Mouse (Mus musculus): ENCODE data around the gene Myf6.

Gene Myf6

DNA sequence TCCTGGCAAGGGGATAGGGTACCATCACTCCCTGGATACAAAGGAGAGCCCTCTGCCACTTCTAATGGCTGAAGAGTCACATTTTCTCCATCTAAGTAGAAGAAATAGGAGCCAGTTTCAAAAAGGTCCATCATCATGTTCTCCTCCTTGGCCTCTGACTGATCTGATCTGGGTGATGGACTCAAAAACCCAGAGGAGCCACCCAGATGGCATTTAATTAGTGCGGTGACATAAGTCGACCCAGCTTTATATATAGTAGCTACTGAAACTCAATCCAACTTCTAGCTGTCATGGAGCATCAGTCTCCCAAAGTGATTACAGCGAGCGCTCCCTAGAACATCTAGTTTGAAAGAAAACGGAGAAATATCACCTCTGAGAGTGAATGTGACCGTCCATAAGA, at the start of gene Myf6:
Gene Myf6, minus strand, starts transcription at position 170 of the 400 bp plus-strand sequence.
- no peak for DNase-seq

DNA sequence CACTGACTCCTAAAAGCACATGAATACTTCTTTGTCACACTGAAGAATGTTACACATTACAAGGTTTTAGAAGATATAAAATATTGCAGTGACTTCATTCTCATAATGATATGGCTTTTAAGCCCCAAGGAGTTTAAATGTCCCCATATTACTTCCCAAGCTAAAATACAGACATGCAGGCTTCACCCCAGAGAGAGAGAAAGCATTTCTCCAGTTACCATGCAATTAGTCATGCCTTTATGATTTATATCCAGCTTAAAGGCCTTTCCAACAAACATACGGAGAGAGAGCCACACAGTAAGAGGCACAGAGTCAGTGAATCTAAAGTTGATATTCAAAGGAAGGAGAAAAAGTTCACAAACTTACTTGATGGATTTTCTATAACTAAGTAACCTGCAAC, 48.5 kb upstream of the Myf6 start:
- DNase-seq, result no peak

- DNase-seq, result no peak
Measured at GRCm38 (mm10) chr10:107528758-107529157, 34.2 kb upstream of the Myf6 start.

- no peak for DNase-seq
Measured at GRCm38 (mm10) chr10:107519216-107519615, 24.7 kb upstream of the Myf6 start.

DNA sequence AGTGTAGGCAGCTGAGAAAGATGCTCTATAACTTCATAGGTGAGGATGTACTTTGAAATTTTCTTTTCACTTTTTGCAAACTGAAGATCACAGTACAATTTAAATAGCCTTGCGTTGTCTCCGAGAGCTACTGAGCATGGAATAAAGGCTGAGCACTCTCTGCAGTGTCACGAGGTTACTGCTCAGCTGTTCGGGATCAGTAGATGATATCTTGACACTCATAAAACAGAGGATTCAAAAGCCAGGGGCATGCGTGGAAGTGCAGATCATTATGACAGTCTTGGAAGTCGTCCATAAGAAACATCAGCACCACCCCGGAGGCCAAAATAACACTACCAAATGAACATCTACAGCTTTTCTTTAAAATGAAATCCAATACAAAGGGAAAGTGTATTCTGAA, 22.1 kb upstream of the Myf6 start:
- DNase-seq, result no peak

DNA sequence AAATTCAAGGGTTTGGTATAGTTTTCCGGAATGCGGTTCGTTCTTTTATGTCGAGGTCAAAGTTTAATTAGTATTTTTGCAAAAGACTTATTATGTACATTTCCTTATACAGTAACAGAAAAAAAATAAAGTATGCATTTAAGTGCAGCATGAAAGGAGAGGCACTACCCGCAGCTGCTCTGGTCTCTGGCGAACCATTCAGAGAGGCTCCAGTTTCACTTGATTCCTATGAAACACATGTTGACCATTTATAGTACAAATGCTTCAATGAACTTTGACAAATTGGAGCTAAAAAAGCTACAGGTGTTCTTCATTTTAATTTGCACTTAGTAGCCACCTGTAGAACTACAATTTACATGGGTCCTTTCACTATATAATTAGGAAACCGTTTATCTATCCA, 20.2 kb upstream of the Myf6 start:
- no peak for DNase-seq

DNA sequence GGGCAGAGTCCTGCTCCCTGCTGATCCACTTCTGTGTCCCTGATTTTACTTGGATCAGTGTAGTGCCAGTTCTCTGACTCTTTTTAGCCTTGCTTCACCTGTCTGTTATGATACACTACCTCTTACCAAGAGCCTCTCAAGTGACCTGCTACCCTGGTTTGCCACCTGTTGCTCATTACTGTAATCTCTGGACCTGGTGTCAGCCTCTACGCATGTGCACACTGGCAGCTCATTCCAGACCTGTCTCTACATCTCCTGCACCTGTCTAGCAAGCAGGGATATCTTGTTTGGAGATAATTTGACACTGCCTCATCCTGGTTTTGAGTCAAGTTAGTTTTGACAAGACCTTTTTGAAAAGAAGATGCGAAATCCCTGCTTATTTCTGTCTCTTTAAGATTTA, 11.9 kb upstream of the Myf6 start:
- no peak for DNase-seq

GRCm38 (mm10) chr10:107503430-107503829, 8.9 kb upstream of the Myf6 start:
- DNase-seq, result no peak

DNA sequence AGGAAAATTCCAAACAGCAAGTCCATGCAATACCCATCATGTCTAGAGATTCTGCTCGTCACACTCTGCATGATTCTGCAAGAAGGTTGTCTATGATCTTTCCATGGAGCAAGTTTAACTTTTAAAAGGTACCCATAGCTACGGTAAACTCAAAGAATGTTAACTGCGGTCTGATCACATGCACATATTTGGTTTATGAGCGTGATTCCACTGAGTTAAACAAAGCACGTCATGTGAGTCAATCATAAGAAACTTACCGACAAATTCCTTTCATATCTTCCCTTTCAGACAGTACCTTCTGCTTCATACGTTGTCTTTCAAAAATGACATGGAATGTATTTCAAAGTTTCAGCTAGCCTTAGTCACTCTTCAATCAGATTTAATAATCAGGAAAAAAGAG, 7.7 kb upstream of the Myf6 start:
- no peak for DNase-seq

- no peak for DNase-seq
Measured at GRCm38 (mm10) chr10:107499656-107500055, 5.1 kb upstream of the Myf6 start.

DNA sequence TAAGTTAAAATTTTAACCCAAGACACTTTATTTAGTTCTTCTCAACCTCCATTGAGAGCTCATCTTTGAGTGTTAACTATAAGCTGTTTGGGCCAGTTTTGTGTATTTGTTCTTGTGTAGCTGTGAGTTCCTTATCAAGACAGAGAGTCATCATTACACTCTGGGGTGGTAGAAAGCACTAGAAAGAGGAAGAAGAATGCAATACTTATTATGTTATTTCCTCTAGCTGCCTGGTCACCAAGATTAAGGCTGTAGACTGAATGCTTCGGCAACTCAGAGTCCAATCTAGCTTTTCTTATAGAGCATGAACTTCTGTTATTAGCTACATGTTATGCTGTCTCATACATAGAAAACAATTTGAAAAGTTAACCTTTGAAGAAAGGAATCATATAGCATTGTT, 1.9 kb upstream of the Myf6 start:
- no peak for DNase-seq

GRCm38 (mm10) chr10:107493580-107494474, 710 bp downstream of the Myf6 start:
- DNase-seq, result no peak

DNA sequence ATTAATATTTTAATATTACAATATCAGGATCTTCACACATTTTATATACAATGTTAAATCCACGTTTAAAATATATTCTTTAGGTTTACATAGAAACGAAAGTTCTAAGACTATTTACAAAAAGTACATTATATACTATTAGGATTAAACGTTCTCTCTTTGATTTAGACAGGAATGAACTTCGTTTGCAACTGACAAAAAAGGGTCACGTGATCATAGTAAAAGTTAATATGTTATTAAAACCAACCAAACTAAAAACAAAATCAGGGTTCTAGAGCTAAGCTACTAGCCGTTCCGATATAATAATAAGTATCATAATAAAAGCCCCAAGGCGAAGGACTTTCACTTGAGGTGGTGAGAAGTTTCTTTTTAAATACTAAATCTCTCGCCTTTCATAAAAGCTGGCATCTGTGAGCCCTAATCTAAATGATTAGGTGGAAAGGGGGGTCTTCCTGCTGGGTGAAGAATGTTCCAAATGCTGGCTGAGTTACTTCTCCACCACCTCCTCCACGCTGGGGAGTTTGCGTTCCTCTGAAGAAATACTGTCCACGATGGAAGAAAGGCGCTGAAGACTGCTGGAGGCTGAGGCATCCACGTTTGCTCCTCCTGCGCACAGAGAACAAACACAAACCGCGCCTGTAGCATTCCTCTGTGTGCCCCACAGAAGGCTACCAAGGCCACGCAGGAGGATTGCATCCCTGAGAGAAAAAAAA, 1.5 kb downstream of the Myf6 start:
- DNase-seq, result no peak

DNA sequence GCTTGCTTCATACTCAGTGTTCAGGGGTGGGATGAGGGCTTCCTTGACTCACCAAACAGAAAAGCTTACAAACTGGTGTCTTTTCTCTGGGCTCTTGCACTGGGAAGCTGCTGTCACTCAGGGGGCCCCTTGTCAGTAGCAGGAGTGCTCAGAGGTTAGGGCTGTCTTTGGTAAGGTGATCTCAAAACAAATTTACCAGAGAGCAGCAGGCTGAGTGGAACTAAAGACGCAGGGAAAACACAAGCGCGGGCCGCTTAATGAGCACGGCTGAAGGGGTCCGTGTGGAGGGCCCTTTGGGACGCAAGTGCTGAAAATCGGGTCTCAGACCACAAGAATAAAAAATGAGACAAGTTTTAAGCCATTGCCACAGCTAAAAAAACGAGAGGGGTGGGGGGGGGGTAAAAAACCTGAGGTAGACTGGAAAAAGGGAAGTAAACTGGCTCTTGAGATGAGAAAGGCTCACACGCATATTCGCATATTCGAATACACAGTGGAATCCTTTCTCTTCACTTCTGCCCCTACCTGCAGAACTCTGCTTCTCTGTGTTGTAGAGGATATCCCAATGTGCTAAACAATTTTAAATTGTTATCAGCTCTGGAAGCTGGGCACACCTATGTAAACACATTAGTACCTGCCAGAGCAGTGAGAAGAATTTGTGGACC, 5.8 kb downstream of the Myf6 start:
- no peak for DNase-seq

DNA sequence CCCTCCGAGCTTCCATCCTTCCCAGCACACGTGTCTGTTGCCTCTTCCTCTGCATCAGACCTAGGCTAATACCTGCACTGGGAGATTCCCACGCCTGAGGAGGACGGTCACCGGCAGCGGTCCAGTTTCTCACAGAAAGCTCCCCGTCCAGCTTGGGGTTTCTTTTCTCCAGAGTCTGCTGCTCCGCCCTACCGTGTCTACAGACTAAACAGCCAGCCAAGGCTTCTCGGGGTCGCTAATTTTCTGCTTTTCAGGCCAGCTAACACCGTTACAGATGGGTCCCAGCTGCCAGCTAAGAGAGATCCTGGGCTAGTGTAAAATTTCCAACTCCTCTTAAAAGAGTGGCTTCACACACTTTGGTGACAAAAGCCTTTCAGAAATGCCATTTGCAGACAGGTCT, 7.8 kb downstream of the Myf6 start:
- no peak for DNase-seq

- no peak for DNase-seq
Measured at GRCm38 (mm10) chr10:107485870-107486269, 8.7 kb downstream of the Myf6 start, which contains the start of gene Myf5. TSS of gene Myf5 (minus strand) at chr10:107486134.

- DNase-seq, result no peak
Measured at GRCm38 (mm10) chr10:107484050-107484449, 10.5 kb downstream of the Myf6 start.

DNA sequence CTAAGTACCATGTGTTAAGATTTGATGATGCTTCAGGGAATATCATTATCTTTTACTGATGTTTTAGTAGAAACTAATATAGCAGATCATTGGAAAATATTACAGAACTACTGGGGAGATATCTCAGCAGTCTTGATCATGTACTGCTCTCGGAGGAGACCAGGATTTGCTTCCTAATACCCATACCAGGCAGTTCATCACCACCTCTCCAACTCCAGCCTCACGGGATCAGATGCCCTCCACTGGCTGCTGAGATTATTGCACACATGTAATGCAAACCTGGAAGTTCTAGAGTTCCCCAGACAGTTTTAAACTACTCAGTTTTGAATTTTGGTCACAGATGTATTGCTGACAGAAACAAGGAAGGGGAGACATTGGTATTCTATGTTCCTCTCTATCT, 21.0 kb downstream of the Myf6 start:
- DNase-seq, result no peak

- no peak for DNase-seq
Measured at GRCm38 (mm10) chr10:107471712-107472111, 22.8 kb downstream of the Myf6 start.

DNA sequence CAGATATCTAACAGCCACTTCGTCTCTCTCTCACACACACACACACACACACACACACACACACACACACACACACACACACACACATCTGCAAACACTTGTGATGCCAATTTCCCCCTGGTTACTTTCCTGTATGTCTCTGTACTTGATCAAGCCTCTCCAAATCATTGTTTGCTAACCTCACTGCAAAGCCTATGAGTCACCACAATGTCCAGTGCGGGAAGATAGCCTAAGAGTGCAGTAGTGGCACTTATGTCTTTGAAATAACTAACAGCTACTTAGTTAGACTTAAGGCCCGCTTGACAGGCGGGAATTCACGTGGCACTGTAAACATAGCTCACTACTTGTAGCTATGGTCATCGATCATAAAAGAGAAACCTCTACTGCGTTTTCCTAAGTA, 26.7 kb downstream of the Myf6 start:
- DNase-seq, result no peak

- no peak for DNase-seq
Measured at GRCm38 (mm10) chr10:107449496-107450330, 44.8 kb downstream of the Myf6 start.

All from thymus, postnatal 25 days (tissue).